7 mouse cellular contexts compared by ENCODE assay signal in the genomic region with DNA sequence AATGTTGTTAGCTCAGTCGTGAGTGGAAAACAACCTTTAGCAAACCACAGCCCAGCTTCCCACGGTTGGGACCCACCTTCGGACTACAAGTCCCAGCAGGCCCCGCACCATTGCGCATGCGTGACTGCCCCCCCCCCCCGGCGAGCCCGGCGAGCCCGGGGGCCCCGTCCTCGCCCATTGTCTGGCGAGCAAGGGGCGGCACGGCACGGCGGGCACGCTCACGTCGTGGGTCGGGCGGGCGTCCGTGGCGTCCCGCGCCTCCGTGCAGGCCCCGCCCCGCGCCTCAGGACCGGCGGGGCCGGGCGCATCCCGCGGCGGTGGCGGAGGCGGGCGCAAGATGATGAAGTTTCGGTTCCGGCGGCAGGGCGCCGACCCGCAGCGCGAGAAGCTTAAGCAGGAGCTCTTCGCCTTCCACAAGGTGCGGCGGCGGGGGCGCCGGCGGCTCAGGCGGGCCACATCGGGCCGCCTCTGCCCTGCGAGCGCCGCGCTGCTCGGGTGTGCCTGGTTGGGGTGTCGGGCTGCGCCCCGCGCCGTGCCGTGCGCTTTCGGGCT. TPM values are rescaled to one million over a fixed set of nuclear protein-coding genes. Genes with fewer than 3 reads are reported as not detected.
A peak's percentile ranks its signal among the peaks of the same experiment; 100 is the strongest.
DNase-seq lines count a peak whose midpoint lies in the region; ATAC-seq and TF ChIP-seq lines count a peak whose summit lies in the region.

A gene (plus strand): TSS at position 200 of the 552 bp plus-strand sequence.

- H3K27ac ChIP-seq in cortical plate, adult 2 months (ENCODE audit: insufficient read depth, low read length) = peak within 1 kb of the TSS; percentile 94

- peak; percentile 70 for ATAC-seq in megakaryocyte-erythroid progenitor cell, adult 5-6 weeks (replicated peaks; ENCODE audit: low FRiP score, low TSS enrichment, poor library complexity, severe bottlenecking)

- DNase-seq in adipocyte (ENCODE audit: low spot score) = peak; percentile 87
- DNase-seq in gastrocnemius, postnatal 10 days = peak; percentile 91
- DNase-seq in induced T-regulatory cell, adult 2 months (ENCODE audit: low read depth) = peak; percentile 91
- peak; percentile 63 to 95 for DNase-seq in left cerebral cortex, postnatal 10 days (ENCODE audit: extremely low spot score in 1 of 2, low spot score in 2 of 2)
- peak; percentile 89 for DNase-seq in right cerebral cortex, postnatal 25 days

- peak within 1 kb of the TSS; percentile 97 for H3K4me3 ChIP-seq in cortical plate, adult 2 months (ENCODE audit: insufficient read depth, low read length)

- intact Hi-C loops in left cerebral cortex, postnatal 10 days (cut with DNase I) = no loop called here

- no peak for TF ChIP-seq CTCF in cortical plate, adult 2 months (IDR thresholded peaks at IDR 0.05; ENCODE audit: extremely low read depth, insufficient read depth, low read length)

- peaks cover 7% of the 10 kb centered on the region for H3K4me1 ChIP-seq in cortical plate, adult 2 months (ENCODE audit: control insufficient read depth, insufficient read depth, low read length)

- TF ChIP-seq POLR2A in cortical plate, adult 2 months (IDR thresholded peaks at IDR 0.05; ENCODE audit: extremely low read depth, insufficient read depth, low read length) = peak; percentile 35; the same call in 1 of the 2 replicates

RNA-seq across cellular contexts. Expression of the gene that starts here (rescaled TPM):
- polyA plus RNA-seq in cortical plate, adult 2 months (2012; rRNA removed) = 58.3 and 60.4 TPM in 2 replicates
- 10 to 100 TPM; 15.7 to 20.3 TPM for total RNA-seq in gastrocnemius, postnatal 10 days (2021)
- total RNA-seq in left cerebral cortex, postnatal 10 days (2021) = 10 to 100 TPM; 32.5 to 33.9 TPM
- total RNA-seq in megakaryocyte-erythroid progenitor cell, adult 5-6 weeks (2014; fragmentation: Nextera tagmentation) = 20.1 and 21.7 TPM in 2 replicates
- total RNA-seq in megakaryocyte-erythroid progenitor cell, adult 5-6 weeks (2017) = 3.8 and 8.0 TPM in 2 replicates

Comparison
In these comparisons a context has a peak if more than half of its experiments do, and no peak if none do; other contexts are left out.
1. Peak in every context shown above with its lines: DNase-seq, ATAC-seq, H3K4me3 ChIP-seq and H3K27ac ChIP-seq.